Mouse (Mus musculus): Measurements from ENCODE around the gene Dnajc6. TPM values are rescaled to one million over a fixed set of nuclear protein-coding genes. Genes with fewer than 3 reads are reported as not detected.
A peak's percentile ranks its signal among the peaks of the same experiment; 100 is the strongest.

Gene Dnajc6
- polyA plus RNA-seq, 1 experiment = 109 TPM

DNA sequence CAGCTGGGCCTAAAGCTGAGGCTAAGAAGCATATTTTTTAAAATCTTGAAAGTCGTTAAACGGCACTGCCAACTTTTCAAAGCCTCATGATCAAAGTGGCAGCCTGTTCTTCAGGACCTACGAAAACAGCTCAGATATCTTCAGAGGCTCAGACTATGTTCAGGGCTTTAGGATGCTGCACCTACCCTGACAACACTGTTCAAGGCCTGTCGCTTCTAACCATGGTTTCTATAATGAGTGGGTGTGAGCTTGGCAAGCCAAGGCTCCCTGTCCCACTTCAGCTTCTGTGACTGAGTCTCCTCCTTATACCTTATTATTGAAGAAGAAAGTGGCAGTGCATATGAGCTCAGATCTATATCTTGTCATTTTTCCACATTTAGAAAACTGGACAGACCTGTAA, 37.1 kb upstream of the Dnajc6 start:
- WGBS = 57% methylated on average over 4 of the region's 4 CpGs
- peaks cover 30% of the 10 kb centered on the region for H3K4me1 ChIP-seq (ENCODE audit: control insufficient read depth, insufficient read depth, low read length)
- no peak overlapping the region for H3K27ac ChIP-seq (ENCODE audit: insufficient read depth, low read length)
- DNase-seq = peak in 1 of 2 experiments; percentile 20
- H3K4me3 ChIP-seq (replicated peaks; ENCODE audit: insufficient read depth, low read depth, low read length) = no peak overlapping the region
- TF ChIP-seq POLR2A (IDR thresholded peaks at IDR 0.05; ENCODE audit: borderline replicate concordance, insufficient read depth, low read length) = no peak
- no peak for TF ChIP-seq CTCF (IDR thresholded peaks at IDR 0.05; ENCODE audit: borderline replicate concordance, insufficient read depth, low read depth, low read length)
- no peaks in the 10 kb centered on the region for H3K27me3 ChIP-seq (ENCODE audit: control insufficient read depth, insufficient read depth, low read length)

DNA sequence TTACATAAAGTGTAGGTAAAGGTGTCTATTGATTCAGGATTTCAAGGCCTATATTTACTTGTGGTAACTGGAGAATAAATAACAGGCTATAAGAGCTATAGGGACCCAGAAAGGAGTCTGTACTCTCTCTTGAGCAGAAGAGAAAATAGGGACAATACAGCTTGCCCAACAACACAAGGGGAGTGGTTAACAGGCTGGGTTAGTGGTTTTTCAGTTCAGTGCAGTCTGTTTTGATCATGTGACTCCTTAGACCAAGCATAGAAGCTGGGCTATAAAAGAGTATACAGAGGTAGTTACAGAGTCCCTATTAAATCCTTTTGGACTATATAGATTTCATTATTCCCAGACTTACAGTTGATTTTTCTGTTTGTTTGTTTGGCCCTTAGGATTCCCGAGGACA, 36.3 kb upstream of the Dnajc6 start:
- no peak for TF ChIP-seq CTCF (IDR thresholded peaks at IDR 0.05; ENCODE audit: borderline replicate concordance, insufficient read depth, low read depth, low read length)
- no peak for TF ChIP-seq POLR2A (IDR thresholded peaks at IDR 0.05; ENCODE audit: borderline replicate concordance, insufficient read depth, low read length)
- WGBS = 87% methylated on average over 1 of the region's 1 CpGs

DNA sequence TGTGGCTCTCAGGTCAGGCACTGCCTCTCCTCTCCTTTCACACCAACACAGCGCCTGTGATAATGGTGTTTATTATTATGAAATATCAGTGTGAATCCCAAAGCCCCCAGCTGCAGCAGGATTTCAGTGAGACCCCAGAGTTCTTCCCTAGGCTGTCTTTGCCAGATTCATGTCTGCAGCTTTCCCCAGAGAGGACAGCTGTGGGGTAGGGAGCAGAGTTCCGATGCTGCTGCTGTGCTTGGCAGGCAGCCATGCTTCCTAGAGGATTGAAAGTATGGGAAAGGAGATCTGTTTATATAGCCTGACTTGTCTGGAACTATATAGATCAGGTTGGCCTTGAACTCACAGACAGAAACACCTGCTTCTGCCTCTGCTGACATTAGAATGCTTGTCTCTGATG, 34.4 kb upstream of the Dnajc6 start:
- DNase-seq = no peak
- TF ChIP-seq POLR2A (IDR thresholded peaks at IDR 0.05; ENCODE audit: borderline replicate concordance, insufficient read depth, low read length) = no peak
- TF ChIP-seq CTCF (IDR thresholded peaks at IDR 0.05; ENCODE audit: borderline replicate concordance, insufficient read depth, low read depth, low read length) = no peak
- 29% methylated on average over 2 of the region's 2 CpGs for WGBS
- Histone ChIP-seq H3K4me1 (ENCODE audit: control insufficient read depth, insufficient read depth, low read length) (peaks cover 20% of the 10 kb centered on the region), H3K27me3 (ENCODE audit: control insufficient read depth, insufficient read depth, low read length) (no peaks in the 10 kb centered on the region), H3K4me3 (replicated peaks; ENCODE audit: insufficient read depth, low read depth, low read length) (no peak overlapping the region), H3K27ac (ENCODE audit: insufficient read depth, low read length) (no peak overlapping the region)

More for the DNA sequence above, 36.3 kb upstream of the Dnajc6 start:
- Histone ChIP-seq H3K27ac (ENCODE audit: insufficient read depth, low read length) (no peak overlapping the region), H3K4me1 (ENCODE audit: control insufficient read depth, insufficient read depth, low read length) (peaks cover 26% of the 10 kb centered on the region), H3K27me3 (ENCODE audit: control insufficient read depth, insufficient read depth, low read length) (no peaks in the 10 kb centered on the region), H3K4me3 (replicated peaks; ENCODE audit: insufficient read depth, low read depth, low read length) (no peak overlapping the region)
- no peak for DNase-seq

DNA sequence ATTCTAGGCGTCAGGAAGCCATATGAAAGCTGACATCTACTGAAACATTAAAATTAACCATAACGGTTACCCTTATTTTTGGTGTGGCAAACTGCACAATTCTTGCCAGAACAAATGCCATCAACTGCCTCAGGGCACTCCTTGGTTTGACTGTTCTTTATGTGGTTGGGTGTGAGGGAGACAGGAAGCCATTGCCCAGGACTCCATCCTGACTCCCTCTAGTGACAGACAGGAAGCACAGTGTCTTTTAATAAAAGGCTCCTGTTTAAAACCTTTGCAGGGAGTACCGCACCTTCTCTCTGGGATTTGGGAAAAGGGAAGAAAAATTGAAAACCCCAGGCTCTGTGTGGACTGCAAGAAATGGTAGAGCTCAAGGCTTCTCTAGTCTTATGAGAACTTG, 30.2 kb upstream of the Dnajc6 start:
- WGBS = 79% methylated on average over 3 of the region's 3 CpGs
- Histone ChIP-seq H3K4me1 (ENCODE audit: control insufficient read depth, insufficient read depth, low read length) (peaks cover 12% of the 10 kb centered on the region; the same call in 1 of the 2 replicates), H3K27ac (ENCODE audit: insufficient read depth, low read length) (no peak overlapping the region), H3K27me3 (ENCODE audit: control insufficient read depth, insufficient read depth, low read length) (no peaks in the 10 kb centered on the region), H3K4me3 (replicated peaks; ENCODE audit: insufficient read depth, low read depth, low read length) (no peak overlapping the region)
- DNase-seq = peak in 1 of 2 experiments; percentile 10
- no peak for TF ChIP-seq POLR2A (IDR thresholded peaks at IDR 0.05; ENCODE audit: borderline replicate concordance, insufficient read depth, low read length)
- TF ChIP-seq CTCF (IDR thresholded peaks at IDR 0.05; ENCODE audit: borderline replicate concordance, insufficient read depth, low read depth, low read length) = peak; percentile 39; the same call in 1 of the 2 replicates

DNA sequence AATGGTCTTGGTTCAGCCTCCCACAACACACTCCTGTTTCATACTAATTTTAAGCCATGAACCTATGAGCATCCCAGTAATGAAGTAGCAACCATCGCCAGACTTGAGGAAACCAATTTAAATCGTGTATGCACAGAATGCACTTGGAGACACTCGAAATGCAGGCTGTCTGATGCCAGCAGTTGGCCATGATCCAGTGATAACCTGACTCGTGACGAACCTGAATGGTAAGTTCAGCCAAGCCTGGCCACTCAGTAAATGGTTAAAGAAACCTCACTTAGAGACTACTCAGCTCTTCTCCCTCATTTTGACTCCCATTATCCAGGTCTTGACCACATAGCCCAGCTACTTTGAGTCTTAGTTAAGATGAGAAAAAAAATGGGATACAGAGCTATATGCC, 27.2 kb upstream of the Dnajc6 start:
- H3K27me3 ChIP-seq (ENCODE audit: control insufficient read depth, insufficient read depth, low read length) = no peaks in the 10 kb centered on the region
- WGBS = 8% methylated on average over 5 of the region's 5 CpGs
- no peak for TF ChIP-seq CTCF (IDR thresholded peaks at IDR 0.05; ENCODE audit: borderline replicate concordance, insufficient read depth, low read depth, low read length)
- TF ChIP-seq POLR2A (IDR thresholded peaks at IDR 0.05; ENCODE audit: borderline replicate concordance, insufficient read depth, low read length) = no peak
- peak in 1 of 2 experiments; percentile 44 for DNase-seq
- H3K4me3 ChIP-seq (replicated peaks; ENCODE audit: insufficient read depth, low read depth, low read length) = no peak overlapping the region
- peaks cover 8% of the 10 kb centered on the region; the same call in 1 of the 2 replicates for H3K4me1 ChIP-seq (ENCODE audit: control insufficient read depth, insufficient read depth, low read length)
- H3K27ac ChIP-seq (ENCODE audit: insufficient read depth, low read length) = no peak overlapping the region

DNA sequence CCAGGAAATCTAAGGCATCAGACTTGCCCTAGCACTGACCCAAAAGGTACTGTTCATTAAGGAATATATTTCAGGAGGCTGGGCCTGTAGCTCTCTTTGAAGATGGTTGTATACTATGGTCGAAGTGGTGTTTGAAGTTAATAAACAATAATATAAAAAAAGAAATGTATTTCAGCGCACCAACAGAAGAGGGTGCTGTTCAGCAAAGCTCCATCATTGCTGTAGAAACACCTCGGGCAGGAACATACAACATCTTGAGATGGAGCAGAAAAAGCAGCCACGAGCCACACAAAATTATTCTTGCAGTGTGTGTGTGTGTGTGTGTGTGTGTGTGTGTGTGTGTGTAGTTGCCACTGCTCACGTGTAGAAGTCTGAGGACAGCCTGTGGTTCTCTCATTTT, 25.9 kb upstream of the Dnajc6 start:
- TF ChIP-seq POLR2A (IDR thresholded peaks at IDR 0.05; ENCODE audit: borderline replicate concordance, insufficient read depth, low read length) (no peak), CTCF (IDR thresholded peaks at IDR 0.05; ENCODE audit: borderline replicate concordance, insufficient read depth, low read depth, low read length) (peak; percentile 55)
- H3K4me1 ChIP-seq (ENCODE audit: control insufficient read depth, insufficient read depth, low read length) = peaks cover 8% of the 10 kb centered on the region; the same call in 1 of the 2 replicates

DNA sequence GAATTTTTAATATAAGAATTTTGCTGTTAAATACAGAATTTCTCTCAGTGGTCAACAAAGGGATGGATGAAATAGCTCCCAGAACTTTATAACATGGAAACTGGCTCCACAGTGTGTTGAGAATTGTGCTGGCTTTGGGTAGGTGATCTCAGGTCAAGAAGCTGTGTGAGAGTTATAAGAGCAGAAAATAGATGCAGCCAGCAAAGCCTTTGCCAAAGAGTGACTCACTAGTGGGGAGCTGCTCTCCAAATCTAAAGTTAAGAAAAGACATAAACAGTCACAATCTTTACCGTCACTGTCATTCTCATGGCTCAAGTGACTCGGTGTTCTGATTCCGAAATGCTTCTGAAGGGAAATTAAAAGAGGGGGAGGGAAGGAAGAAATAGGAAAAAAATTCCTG, 23.7 kb upstream of the Dnajc6 start:
- DNase-seq = peak in 1 of 2 experiments; percentile 53
- peaks cover 8% of the 10 kb centered on the region; the same call in 1 of the 2 replicates for H3K4me1 ChIP-seq (ENCODE audit: control insufficient read depth, insufficient read depth, low read length)
- H3K4me3 ChIP-seq (replicated peaks; ENCODE audit: insufficient read depth, low read depth, low read length) = no peak overlapping the region
- 70% methylated on average over 3 of the region's 3 CpGs for WGBS
- no peak overlapping the region for H3K27ac ChIP-seq (ENCODE audit: insufficient read depth, low read length)
- H3K27me3 ChIP-seq (ENCODE audit: control insufficient read depth, insufficient read depth, low read length) = no peaks in the 10 kb centered on the region
- TF ChIP-seq CTCF (IDR thresholded peaks at IDR 0.05; ENCODE audit: borderline replicate concordance, insufficient read depth, low read depth, low read length) (no peak), POLR2A (IDR thresholded peaks at IDR 0.05; ENCODE audit: borderline replicate concordance, insufficient read depth, low read length) (no peak)

More for the DNA sequence above, 25.9 kb upstream of the Dnajc6 start:
- H3K4me3 ChIP-seq (replicated peaks; ENCODE audit: insufficient read depth, low read depth, low read length) = no peak overlapping the region
- DNase-seq = no peak
- WGBS = 36% methylated on average over 5 of the region's 5 CpGs
- no peak overlapping the region for H3K27ac ChIP-seq (ENCODE audit: insufficient read depth, low read length)
- H3K27me3 ChIP-seq (ENCODE audit: control insufficient read depth, insufficient read depth, low read length) = no peaks in the 10 kb centered on the region

DNA sequence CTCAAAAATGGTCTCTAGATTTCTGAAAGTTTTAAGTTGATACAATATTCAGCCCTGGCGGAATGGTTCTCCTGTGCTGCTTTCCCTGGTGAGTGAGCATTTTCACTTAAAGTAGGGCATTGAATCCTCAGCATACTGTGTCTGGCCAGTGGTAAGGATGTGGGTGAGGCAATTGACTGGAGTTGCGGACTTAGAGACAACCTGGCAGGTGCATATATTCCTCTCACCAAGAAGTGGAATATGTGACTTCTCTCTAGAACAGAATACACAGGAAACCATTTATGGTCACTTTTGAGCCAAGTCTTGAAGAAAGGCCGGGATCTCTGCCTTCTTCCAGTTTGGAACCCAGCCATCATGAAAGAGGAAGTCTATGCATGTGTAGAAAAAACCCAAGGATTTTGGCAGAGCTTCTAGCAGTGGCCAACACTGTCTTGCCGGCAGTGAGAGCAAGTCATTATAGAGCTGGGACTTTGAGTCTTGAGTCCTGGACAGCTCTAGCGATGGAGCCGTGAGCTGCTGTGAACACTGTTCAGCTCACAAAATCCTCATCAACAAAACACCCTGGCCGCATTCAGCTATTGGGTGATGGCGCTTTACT, 6.0 kb upstream of the Dnajc6 start:
- Histone ChIP-seq H3K27ac (ENCODE audit: insufficient read depth, low read length) (no peak overlapping the region), H3K27me3 (ENCODE audit: control insufficient read depth, insufficient read depth, low read length) (no peaks in the 10 kb centered on the region), H3K4me3 (replicated peaks; ENCODE audit: insufficient read depth, low read depth, low read length) (no peak overlapping the region), H3K4me1 (ENCODE audit: control insufficient read depth, insufficient read depth, low read length) (no peaks in the 10 kb centered on the region)
- TF ChIP-seq POLR2A (IDR thresholded peaks at IDR 0.05; ENCODE audit: borderline replicate concordance, insufficient read depth, low read length) = no peak
- no peak for TF ChIP-seq CTCF (IDR thresholded peaks at IDR 0.05; ENCODE audit: borderline replicate concordance, insufficient read depth, low read depth, low read length)
- 66% methylated on average over 8 of the region's 8 CpGs for WGBS
- DNase-seq = no peak

Measured in cerebellum, adult 2 months (tissue).